Mouse (Mus musculus) bone marrow macrophage, adult 2 months (primary cell): ENCODE measurements around the gene Myo1a.

Experiments
- CTCF ChIP-seq: IDR thresholded peaks from 2 replicates; pipeline ENCODE4 v1.5.1; 2012; ENCODE audit warnings: low read depth, mild to moderate bottlenecking, low read length, moderate library complexity
- POLR2A ChIP-seq: IDR thresholded peaks from 2 replicates; pipeline ENCODE4 v1.6.1; 2012; ENCODE audit warnings: mild to moderate bottlenecking, low read depth, low read length, borderline replicate concordance

- no peak for TF ChIP-seq CTCF
- no peak for TF ChIP-seq POLR2A
Measured at GRCm38 (mm10) chr10:127691053-127691452, 13.9 kb upstream of the Myo1a start.
